Mouse (Mus musculus): ENCODE measurements around the gene Mgme1.

Gene Mgme1

GRCm38 (mm10) chr2:144233534-144233933 lies 36.9 kb upstream of the Mgme1 start:
- H3K36me3 ChIP-seq (ENCODE audit: insufficient read depth, low read length), result no peaks in the 10 kb centered on the region
- no peaks in the 10 kb centered on the region for H3K9me3 ChIP-seq (ENCODE audit: low read length)
- no peaks in the 10 kb centered on the region; the same call in 1 of the 2 replicates for H3K27me3 ChIP-seq (ENCODE audit: insufficient read depth, low read length)
- no peaks in the 10 kb centered on the region for H3K4me1 ChIP-seq (replicated peaks; ENCODE audit: low read depth, low read length)
- TF ChIP-seq CTCF (conservative IDR thresholded peaks at IDR 0.05; ENCODE audit: low read length) (no peak), NANOG (IDR thresholded peaks at IDR 0.05; ENCODE audit: borderline replicate concordance, low read length) (no peak), POU5F1 (IDR thresholded peaks at IDR 0.05; ENCODE audit: borderline replicate concordance, low read length) (no peak)
- H3K4me3 ChIP-seq (replicated peaks; ENCODE audit: low read length), result no peak overlapping the region

GRCm38 (mm10) chr2:144235776-144236175 lies 34.7 kb upstream of the Mgme1 start:
- no peaks in the 10 kb centered on the region for H3K36me3 ChIP-seq (ENCODE audit: insufficient read depth, low read length)
- H3K4me3 ChIP-seq (replicated peaks; ENCODE audit: low read length), result no peak overlapping the region
- no peaks in the 10 kb centered on the region for H3K9me3 ChIP-seq (ENCODE audit: low read length)
- TF ChIP-seq NANOG (IDR thresholded peaks at IDR 0.05; ENCODE audit: borderline replicate concordance, low read length) (no peak), POU5F1 (IDR thresholded peaks at IDR 0.05; ENCODE audit: borderline replicate concordance, low read length) (no peak), CTCF (conservative IDR thresholded peaks at IDR 0.05; ENCODE audit: low read length) (no peak)
- H3K27me3 ChIP-seq (ENCODE audit: insufficient read depth, low read length), result no peaks in the 10 kb centered on the region; the same call in 1 of the 2 replicates
- no peaks in the 10 kb centered on the region for H3K4me1 ChIP-seq (replicated peaks; ENCODE audit: low read depth, low read length)

- no peaks in the 10 kb centered on the region for H3K4me1 ChIP-seq (replicated peaks; ENCODE audit: low read depth, low read length)
- TF ChIP-seq POU5F1 (IDR thresholded peaks at IDR 0.05; ENCODE audit: borderline replicate concordance, low read length), result no peak
- H3K9me3 ChIP-seq (ENCODE audit: low read length), result no peaks in the 10 kb centered on the region
- H3K36me3 ChIP-seq (ENCODE audit: insufficient read depth, low read length), result no peaks in the 10 kb centered on the region
- no peaks in the 10 kb centered on the region for H3K27me3 ChIP-seq (ENCODE audit: insufficient read depth, low read length)
- no peak overlapping the region for H3K4me3 ChIP-seq (replicated peaks; ENCODE audit: low read length)
These were observed 33.5 kb upstream of the Mgme1 start for GRCm38 (mm10) chr2:144236791-144237584.

GRCm38 (mm10) chr2:144238341-144238740 lies 32.1 kb upstream of the Mgme1 start:
- Histone ChIP-seq H3K36me3 (ENCODE audit: insufficient read depth, low read length) (peaks cover 7% of the 10 kb centered on the region; the same call in 1 of the 2 replicates), H3K9me3 (ENCODE audit: low read length) (no peaks in the 10 kb centered on the region), H3K4me3 (replicated peaks; ENCODE audit: low read length) (no peak overlapping the region), H3K27me3 (ENCODE audit: insufficient read depth, low read length) (no peaks in the 10 kb centered on the region), H3K4me1 (replicated peaks; ENCODE audit: low read depth, low read length) (peaks cover 4% of the 10 kb centered on the region)
- TF ChIP-seq CTCF (conservative IDR thresholded peaks at IDR 0.05; ENCODE audit: low read length) (no peak), NANOG (IDR thresholded peaks at IDR 0.05; ENCODE audit: borderline replicate concordance, low read length) (no peak), POU5F1 (IDR thresholded peaks at IDR 0.05; ENCODE audit: borderline replicate concordance, low read length) (no peak)

- TF ChIP-seq NANOG (IDR thresholded peaks at IDR 0.05; ENCODE audit: borderline replicate concordance, low read length) (no peak), CTCF (conservative IDR thresholded peaks at IDR 0.05; ENCODE audit: low read length) (no peak), POU5F1 (IDR thresholded peaks at IDR 0.05; ENCODE audit: borderline replicate concordance, low read length) (no peak)
- H3K4me1 ChIP-seq (replicated peaks; ENCODE audit: low read depth, low read length), result peaks cover 4% of the 10 kb centered on the region
- no peak overlapping the region for H3K4me3 ChIP-seq (replicated peaks; ENCODE audit: low read length)
- no peaks in the 10 kb centered on the region for H3K27me3 ChIP-seq (ENCODE audit: insufficient read depth, low read length)
- H3K36me3 ChIP-seq (ENCODE audit: insufficient read depth, low read length), result peaks cover 11% of the 10 kb centered on the region; the same call in 1 of the 2 replicates
- H3K9me3 ChIP-seq (ENCODE audit: low read length), result no peaks in the 10 kb centered on the region
These were observed 31.1 kb upstream of the Mgme1 start for GRCm38 (mm10) chr2:144239318-144239717.

- Histone ChIP-seq H3K36me3 (ENCODE audit: insufficient read depth, low read length) (peaks cover 20% of the 10 kb centered on the region), H3K4me3 (replicated peaks; ENCODE audit: low read length) (no peak overlapping the region), H3K27me3 (ENCODE audit: insufficient read depth, low read length) (no peaks in the 10 kb centered on the region), H3K9me3 (ENCODE audit: low read length) (no peaks in the 10 kb centered on the region), H3K4me1 (replicated peaks; ENCODE audit: low read depth, low read length) (peaks cover 4% of the 10 kb centered on the region)
- TF ChIP-seq POU5F1 (IDR thresholded peaks at IDR 0.05; ENCODE audit: borderline replicate concordance, low read length) (no peak), CTCF (conservative IDR thresholded peaks at IDR 0.05; ENCODE audit: low read length) (no peak), NANOG (IDR thresholded peaks at IDR 0.05; ENCODE audit: borderline replicate concordance, low read length) (no peak)
These were observed 30.2 kb upstream of the Mgme1 start for GRCm38 (mm10) chr2:144240095-144240899.

GRCm38 (mm10) chr2:144245464-144245863 lies 25.0 kb upstream of the Mgme1 start:
- H3K4me1 ChIP-seq (replicated peaks; ENCODE audit: low read depth, low read length), result peaks cover 47% of the 10 kb centered on the region
- H3K27me3 ChIP-seq (ENCODE audit: insufficient read depth, low read length), result no peaks in the 10 kb centered on the region
- H3K4me3 ChIP-seq (replicated peaks; ENCODE audit: low read length), result no peak overlapping the region
- H3K36me3 ChIP-seq (ENCODE audit: insufficient read depth, low read length), result peaks cover 67% of the 10 kb centered on the region
- no peaks in the 10 kb centered on the region for H3K9me3 ChIP-seq (ENCODE audit: low read length)
- TF ChIP-seq POU5F1 (IDR thresholded peaks at IDR 0.05; ENCODE audit: borderline replicate concordance, low read length) (no peak), NANOG (IDR thresholded peaks at IDR 0.05; ENCODE audit: borderline replicate concordance, low read length) (no peak), CTCF (conservative IDR thresholded peaks at IDR 0.05; ENCODE audit: low read length) (no peak)

GRCm38 (mm10) chr2:144246270-144246669 lies 24.2 kb upstream of the Mgme1 start:
- TF ChIP-seq NANOG (IDR thresholded peaks at IDR 0.05; ENCODE audit: borderline replicate concordance, low read length) (no peak), POU5F1 (IDR thresholded peaks at IDR 0.05; ENCODE audit: borderline replicate concordance, low read length) (no peak), CTCF (conservative IDR thresholded peaks at IDR 0.05; ENCODE audit: low read length) (no peak)
- H3K4me3 ChIP-seq (replicated peaks; ENCODE audit: low read length), result no peak overlapping the region
- H3K36me3 ChIP-seq (ENCODE audit: insufficient read depth, low read length), result peaks cover 75% of the 10 kb centered on the region
- H3K9me3 ChIP-seq (ENCODE audit: low read length), result no peaks in the 10 kb centered on the region
- peaks cover 55% of the 10 kb centered on the region for H3K4me1 ChIP-seq (replicated peaks; ENCODE audit: low read depth, low read length)
- H3K27me3 ChIP-seq (ENCODE audit: insufficient read depth, low read length), result no peaks in the 10 kb centered on the region

Data from E14TG2a.4 (cell line).